Mouse (Mus musculus): Measurements from ENCODE around the gene Fgfr2. TPM values are rescaled to one million over a fixed set of nuclear protein-coding genes. Genes with fewer than 3 reads are reported as not detected.

Gene Fgfr2
- total RNA-seq, 2 experiments from 2014 or later, result 28.8 to 29.4 TPM

GRCm38 (mm10) chr7:132278658-132279057 lies 844.5 kb downstream of the Fgfr2 start:
- intact Hi-C loops (cut with DNase I), result no loop called here
- no peak for DNase-seq (ENCODE audit: extremely low spot score in 1 of 2, low spot score in 2 of 2)

DNA sequence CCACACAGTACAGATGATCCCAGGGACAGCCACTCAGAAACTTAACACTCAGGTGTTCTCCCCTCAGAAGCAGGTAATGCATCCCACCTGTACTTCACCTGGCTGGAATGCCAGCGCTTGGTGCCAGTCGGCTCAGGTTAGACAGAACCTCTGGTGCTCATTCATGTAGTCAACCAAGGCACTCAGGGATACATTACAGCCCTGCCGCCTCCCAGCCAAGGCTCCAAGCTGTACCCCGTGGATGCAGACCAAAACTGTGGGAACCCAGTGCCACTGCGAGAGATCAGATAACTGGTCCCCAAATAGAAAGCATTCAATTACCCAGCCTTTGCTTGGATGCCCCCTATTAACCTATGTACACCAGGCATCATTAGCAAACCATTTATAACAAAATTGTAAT lies 846.9 kb downstream of the Fgfr2 start:
- no peak for DNase-seq (ENCODE audit: extremely low spot score in 1 of 2, low spot score in 2 of 2)
- intact Hi-C loops (cut with DNase I), result no loop called here

DNA sequence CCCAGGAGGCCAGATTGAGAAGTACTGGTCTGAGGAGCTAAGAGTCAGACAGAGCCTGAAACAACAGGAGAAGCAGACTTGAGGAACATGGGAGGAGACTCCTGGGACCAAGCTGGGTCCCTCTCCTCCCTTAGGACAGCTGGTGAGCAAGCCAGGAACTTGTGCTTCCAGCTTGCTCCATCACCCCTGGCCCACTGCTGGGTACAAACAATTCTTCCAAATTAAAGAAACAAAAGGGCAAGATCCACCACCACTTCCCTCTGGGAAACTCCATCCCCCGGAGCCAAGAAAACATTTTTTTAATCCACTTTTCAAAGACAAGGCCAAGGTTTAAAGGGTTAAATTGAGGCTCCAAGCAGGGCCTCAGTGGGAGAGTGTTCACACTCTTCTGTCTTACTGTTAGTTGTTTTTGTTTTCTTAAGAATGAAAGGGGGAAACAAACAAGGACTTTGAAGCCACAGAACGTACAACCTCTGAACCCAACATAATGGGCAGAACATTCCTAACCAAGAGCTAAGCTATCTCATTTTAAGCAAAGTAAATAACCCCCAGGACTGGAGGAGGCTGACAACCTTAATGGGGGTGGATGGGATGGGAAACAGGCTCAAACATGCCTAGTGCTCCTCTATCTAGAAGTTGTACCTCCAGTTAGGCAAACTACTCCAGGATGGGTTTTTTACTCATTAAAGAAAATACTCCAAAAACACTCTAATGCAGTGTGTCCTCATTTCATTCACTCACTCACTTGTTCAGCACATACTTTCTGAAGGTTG lies 849.2 kb downstream of the Fgfr2 start:
- no peak for DNase-seq (ENCODE audit: extremely low spot score in 1 of 2, low spot score in 2 of 2)
- intact Hi-C loops (cut with DNase I), result no loop called here

DNA sequence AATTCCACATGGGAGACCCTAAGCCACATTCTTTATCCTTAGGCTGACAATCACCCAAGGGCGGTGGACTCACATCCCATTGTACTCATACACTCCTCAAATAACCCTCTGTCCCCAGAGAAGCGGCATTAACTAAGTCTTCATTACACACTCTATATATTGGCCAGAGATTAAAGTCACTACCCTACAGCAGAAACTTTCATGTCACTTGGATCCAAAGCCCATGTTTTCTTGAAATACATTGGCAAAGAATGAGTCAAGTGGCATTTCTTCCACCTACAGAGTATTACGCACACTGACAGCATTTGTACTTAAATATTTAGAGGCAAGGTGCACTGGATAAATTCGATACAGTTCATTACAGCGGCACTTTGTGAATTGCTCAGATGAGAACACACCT lies 850.2 kb downstream of the Fgfr2 start:
- DNase-seq (ENCODE audit: extremely low spot score in 1 of 2, low spot score in 2 of 2), result no peak
- intact Hi-C loops (cut with DNase I), result no loop called here

DNA sequence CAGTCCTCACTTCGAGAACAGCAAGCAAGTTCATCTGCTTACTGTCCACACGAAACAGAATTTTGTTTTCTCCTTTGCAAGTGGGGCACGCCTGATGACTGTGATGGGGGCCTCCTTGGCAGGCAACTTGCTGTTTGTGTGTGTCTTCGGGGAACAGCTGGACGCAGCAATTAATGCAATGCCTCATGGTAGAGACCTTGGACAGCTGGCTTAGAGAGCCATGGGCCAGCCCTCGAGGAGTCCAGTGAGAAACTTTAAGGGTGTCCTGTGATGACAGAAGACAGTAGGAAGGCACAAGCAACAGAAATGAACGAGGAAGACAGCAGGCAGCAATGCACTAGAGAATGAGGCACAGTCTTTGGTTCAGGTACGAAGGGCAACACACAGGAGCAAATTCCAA lies 852.8 kb downstream of the Fgfr2 start:
- DNase-seq (ENCODE audit: extremely low spot score in 1 of 2, low spot score in 2 of 2), result no peak
- intact Hi-C loops (cut with DNase I), result no loop called here

DNA sequence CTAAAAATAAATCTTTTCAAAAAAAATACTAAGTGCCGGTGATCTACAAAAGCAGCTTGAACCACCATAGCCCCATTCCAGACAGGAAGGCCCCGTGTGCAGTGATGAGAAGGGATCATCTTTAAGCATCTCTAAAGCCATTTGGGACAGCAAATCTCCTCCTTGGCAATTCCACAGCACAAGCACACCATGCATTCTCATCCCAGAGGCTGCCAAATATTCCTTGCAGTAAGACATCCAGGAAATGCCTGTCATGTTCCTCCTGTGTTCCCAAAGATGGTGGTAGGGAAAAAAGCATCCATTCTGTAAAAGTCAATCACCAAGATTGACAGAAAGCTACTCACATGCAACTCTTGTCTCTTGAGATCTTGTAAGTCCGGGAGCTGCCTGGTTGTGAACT lies 853.5 kb downstream of the Fgfr2 start:
- intact Hi-C loops (cut with DNase I), result no loop called here
- DNase-seq (ENCODE audit: extremely low spot score in 1 of 2, low spot score in 2 of 2), result no peak

GRCm38 (mm10) chr7:132267721-132268498 lies 855.2 kb downstream of the Fgfr2 start:
- intact Hi-C loops (cut with DNase I), result no loop called here
- no peak for DNase-seq (ENCODE audit: extremely low spot score in 1 of 2, low spot score in 2 of 2)

DNA sequence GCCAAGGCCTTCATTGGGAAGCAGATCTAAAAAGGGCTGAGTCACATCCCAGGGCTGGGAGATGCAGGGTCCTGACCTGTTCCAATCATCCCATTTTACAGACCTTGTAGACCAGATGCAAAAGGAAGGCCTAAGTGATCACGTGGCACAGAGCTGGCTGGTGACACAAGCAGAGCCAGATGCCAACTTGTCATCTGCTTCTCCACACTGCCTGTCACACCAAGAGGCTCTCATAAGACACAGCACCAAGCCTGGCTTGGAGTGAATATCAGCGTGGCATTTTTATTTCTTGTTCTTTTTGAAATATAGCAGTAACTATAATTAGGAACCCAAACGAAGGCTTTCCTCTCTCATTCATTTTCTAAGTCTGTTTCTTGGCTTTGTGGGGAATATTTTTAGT lies 858.4 kb downstream of the Fgfr2 start:
- intact Hi-C loops (cut with DNase I), result no loop called here
- peak in 1 of 2 experiments; percentile 64 for DNase-seq (ENCODE audit: extremely low spot score in 1 of 2, low spot score in 2 of 2)

GRCm38 (mm10) chr7:132263186-132263585 lies 860.0 kb downstream of the Fgfr2 start:
- intact Hi-C loops (cut with DNase I), result no loop called here
- no peak for DNase-seq (ENCODE audit: extremely low spot score in 1 of 2, low spot score in 2 of 2)

DNA sequence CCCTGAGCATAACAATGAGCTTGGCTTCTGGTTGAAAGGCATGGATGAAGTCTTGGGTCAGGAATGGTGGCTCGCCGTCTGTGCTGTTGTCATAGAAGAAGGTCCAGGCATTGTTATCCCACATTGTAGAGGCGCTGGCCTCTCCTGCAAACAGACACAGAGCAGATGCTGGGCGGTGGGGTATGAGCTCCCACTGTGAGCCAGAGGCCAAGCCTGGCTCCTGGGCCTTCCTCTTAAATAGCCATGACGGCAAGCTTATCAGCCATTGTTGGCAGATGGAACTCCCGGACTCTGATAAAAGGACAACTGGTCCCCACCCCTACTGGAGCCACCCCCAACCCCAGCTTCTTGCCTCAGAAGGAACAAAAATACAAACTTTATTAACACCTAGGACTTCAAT lies 860.5 kb downstream of the Fgfr2 start:
- DNase-seq (ENCODE audit: extremely low spot score in 1 of 2, low spot score in 2 of 2), result no peak
- intact Hi-C loops (cut with DNase I), result no loop called here

- DNase-seq (ENCODE audit: extremely low spot score in 1 of 2, low spot score in 2 of 2), result no peak
- intact Hi-C loops (cut with DNase I), result no loop called here
Measured at GRCm38 (mm10) chr7:132261885-132262284, 861.3 kb downstream of the Fgfr2 start.

DNA sequence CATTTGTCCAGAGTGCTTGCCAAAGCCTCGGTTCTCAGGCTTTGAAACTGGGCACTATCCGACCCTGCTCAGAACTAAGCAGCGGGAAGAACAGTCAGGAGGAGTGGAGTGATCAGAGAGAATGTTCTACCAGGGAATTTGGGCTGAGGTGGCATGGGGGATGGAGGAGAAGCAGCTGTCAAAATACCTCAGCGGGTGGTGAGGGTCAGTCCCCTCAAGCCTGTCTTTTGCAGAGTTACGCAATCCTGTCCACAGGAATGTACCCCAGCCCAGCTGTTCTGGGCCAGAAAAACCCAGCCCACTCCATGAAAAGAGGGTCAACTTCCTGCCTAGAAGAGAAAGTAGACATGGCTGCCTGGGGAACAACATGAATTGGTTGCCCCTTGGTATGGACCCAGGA lies 862.5 kb downstream of the Fgfr2 start:
- intact Hi-C loops (cut with DNase I), result no loop called here
- DNase-seq (ENCODE audit: extremely low spot score in 1 of 2, low spot score in 2 of 2), result peak in 1 of 2 experiments; percentile 78

DNA sequence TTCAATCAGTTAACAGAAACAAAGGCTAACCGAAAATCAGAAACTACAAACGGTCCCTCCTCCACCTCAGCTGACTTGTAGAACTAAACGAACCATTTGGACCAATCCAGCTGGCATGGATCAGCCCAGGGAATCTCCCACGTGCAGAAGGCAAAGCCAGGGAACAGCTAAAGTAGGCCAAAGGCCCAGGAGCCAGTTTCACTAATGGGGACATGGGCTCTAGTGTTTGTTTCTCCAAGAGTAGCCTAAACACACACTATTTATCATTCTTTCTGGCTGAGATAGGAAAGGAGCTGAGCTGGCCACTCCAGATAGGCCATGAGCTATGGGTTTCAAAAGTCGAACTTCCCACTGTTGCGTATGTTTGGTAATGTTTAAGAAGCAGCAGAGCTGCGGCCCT lies 864.3 kb downstream of the Fgfr2 start:
- no peak for DNase-seq (ENCODE audit: extremely low spot score in 1 of 2, low spot score in 2 of 2)
- intact Hi-C loops (cut with DNase I), result no loop called here

DNA sequence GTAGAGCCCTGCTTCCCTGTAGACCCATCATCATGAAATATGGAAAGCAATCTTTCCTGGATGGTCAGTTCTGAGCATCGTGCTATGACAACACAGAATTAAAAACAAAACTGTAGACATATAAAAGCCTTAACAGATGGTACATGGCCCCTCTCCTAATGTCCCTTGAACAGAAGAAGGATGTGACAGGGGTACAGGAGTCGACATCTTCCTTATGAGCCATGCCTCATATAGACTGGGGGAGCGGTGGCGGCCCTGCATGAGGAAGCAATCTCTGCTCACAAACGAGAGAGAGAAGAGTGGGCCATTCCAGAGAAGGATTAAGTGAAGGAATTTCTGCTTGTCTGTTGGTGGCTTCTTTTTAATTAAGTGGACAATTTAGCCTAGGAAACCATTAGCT lies 864.9 kb downstream of the Fgfr2 start:
- intact Hi-C loops (cut with DNase I), result no loop called here

DNA sequence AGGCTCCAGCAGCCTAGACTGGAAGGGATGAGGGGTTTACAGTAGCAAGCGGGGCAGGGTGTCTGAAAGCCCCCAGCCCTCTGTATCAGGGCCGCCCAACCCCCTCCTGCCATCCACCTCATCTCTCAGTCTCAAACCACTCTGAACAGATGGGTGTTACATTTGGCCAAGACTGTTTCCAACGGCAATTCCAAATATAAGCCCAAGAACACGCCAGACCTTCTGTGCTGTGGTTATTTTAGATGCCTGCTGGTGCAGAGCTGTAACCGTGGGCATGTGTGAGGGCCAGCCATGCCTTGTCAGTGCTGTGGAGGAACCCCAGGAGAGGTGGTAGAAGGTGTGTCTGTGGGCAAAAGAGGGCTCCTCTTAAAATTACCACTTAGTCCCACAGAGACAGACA lies 869.6 kb downstream of the Fgfr2 start:
- intact Hi-C loops (cut with DNase I), result no loop called here
- DNase-seq (ENCODE audit: extremely low spot score in 1 of 2, low spot score in 2 of 2), result peak; percentile 48 to 83

More for the DNA sequence above, 864.9 kb downstream of the Fgfr2 start:
- DNase-seq (ENCODE audit: extremely low spot score in 1 of 2, low spot score in 2 of 2), result no peak

DNA sequence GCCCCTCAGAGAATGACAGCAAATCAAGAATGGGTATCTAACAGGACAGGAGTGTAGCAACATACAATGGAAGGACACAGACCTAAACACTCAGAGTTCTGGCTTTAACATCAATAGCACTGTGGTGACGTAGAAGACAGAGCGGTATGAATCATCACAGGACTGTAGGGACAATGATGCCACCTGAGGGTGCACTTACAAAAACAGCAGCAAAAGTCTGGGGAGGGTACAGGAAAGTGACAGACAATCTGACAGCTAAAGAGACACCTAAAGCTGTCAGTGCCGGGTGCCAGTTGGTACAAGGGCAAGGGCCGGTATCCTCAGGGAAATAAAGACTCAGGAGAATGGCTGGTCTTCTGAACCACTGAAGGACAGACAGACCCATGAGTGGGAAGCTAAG lies 870.1 kb downstream of the Fgfr2 start:
- DNase-seq (ENCODE audit: extremely low spot score in 1 of 2, low spot score in 2 of 2), result no peak
- intact Hi-C loops (cut with DNase I), result no loop called here

GRCm38 (mm10) chr7:132249563-132250119 lies 873.5 kb downstream of the Fgfr2 start:
- no peak for DNase-seq (ENCODE audit: extremely low spot score in 1 of 2, low spot score in 2 of 2)
- intact Hi-C loops (cut with DNase I), result loop anchor here (5.0 kb wide), 1 partner anchor 68 kb away; the partner anchor contains the start of gene Chst15

DNA sequence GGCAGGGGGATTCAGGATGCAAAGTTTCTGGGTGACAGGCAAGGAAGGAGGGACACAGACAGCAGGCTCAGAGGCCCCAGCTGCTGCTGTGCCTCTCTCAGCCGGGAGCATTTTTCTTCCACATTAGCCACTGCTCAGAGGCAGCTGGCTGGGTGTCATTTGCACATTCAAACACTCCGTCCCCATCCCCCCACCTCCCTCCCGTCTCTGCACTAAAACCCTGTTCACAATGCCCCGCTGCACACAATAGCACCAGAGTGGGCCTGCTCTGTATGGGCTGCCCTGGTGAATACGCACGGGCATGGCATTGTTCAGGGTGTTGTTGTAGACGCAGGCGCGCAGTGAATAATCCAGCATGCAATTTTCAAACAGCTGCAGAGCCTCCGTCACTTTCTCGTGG lies 875.6 kb downstream of the Fgfr2 start:
- no peak for DNase-seq (ENCODE audit: extremely low spot score in 1 of 2, low spot score in 2 of 2)
- intact Hi-C loops (cut with DNase I), result loop anchor here (5.0 kb wide), 1 partner anchor 70 kb away; the partner anchor contains the start of gene Chst15

GRCm38 (mm10) chr7:132247091-132247490 lies 876.1 kb downstream of the Fgfr2 start:
- intact Hi-C loops (cut with DNase I), result loop anchor here (5.0 kb wide), 1 partner anchor 70 kb away; the partner anchor contains the start of gene Chst15
- DNase-seq (ENCODE audit: extremely low spot score in 1 of 2, low spot score in 2 of 2), result no peak

GRCm38 (mm10) chr7:132245730-132246129 lies 877.4 kb downstream of the Fgfr2 start:
- DNase-seq (ENCODE audit: extremely low spot score in 1 of 2, low spot score in 2 of 2), result no peak
- intact Hi-C loops (cut with DNase I), result loop anchor here (5.0 kb wide), 1 partner anchor 72 kb away; the partner anchor contains the start of gene Chst15
